Mouse (Mus musculus): ENCODE measurements around the gene Gkn1. TPM values are rescaled to one million over a fixed set of nuclear protein-coding genes. Genes with fewer than 3 reads are reported as not detected.

Gkn1 gene
- polyA plus RNA-seq, 1 experiment from 2014 or later = 0.66 TPM

DNA sequence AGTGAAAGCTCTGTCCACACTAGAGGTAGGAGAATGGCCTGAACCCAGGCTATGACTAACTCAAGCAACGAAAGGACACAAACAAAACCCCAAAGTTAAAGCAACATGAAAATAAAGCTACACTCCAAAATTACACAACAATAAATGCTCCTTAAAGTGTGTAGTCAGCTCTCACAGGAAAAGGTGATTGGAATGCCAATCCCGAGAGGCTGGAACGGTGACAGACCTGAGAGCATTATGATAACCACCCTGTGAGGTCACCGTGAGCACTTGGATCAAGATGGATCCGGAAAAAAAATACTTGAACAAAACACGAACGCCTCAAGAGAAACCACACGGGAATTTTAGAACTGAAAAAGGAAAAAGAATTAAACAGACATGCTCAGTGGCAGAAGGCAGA is 46.3 kb downstream of the Gkn1 start:
- H3K27ac ChIP-seq (ENCODE audit: low read depth) = no peak overlapping the region
- H3K4me2 ChIP-seq (ENCODE audit: low read length) = no peak overlapping the region
- 0 out of 2 replicates have a peak, but pooled peaks cover 14% of the 10 kb centered on the region for H3K36me3 ChIP-seq (ENCODE audit: control insufficient read depth, insufficient read depth, low read length)
- no peaks in the 10 kb centered on the region for H3K27me3 ChIP-seq (replicated peaks; ENCODE audit: control insufficient read depth, insufficient read depth, low read length)
- no peaks in the 10 kb centered on the region for H3K9me3 ChIP-seq (ENCODE audit: control insufficient read depth, low read length)
- H3K4me1 ChIP-seq (replicated peaks; ENCODE audit: control insufficient read depth, insufficient read depth, low read length) = no peaks in the 10 kb centered on the region
- no peak for DNase-seq (ENCODE audit: low spot score)
- no peak overlapping the region for H3K4me3 ChIP-seq (ENCODE audit: low read depth, low read length)
- WGBS = 91% methylated on average over 8 of the region's 8 CpGs
- no peak overlapping the region for H3K9ac ChIP-seq (ENCODE audit: low read length)
- ATAC-seq (replicated peaks; ENCODE audit: low FRiP score, low TSS enrichment, low read depth) = no peak

DNA sequence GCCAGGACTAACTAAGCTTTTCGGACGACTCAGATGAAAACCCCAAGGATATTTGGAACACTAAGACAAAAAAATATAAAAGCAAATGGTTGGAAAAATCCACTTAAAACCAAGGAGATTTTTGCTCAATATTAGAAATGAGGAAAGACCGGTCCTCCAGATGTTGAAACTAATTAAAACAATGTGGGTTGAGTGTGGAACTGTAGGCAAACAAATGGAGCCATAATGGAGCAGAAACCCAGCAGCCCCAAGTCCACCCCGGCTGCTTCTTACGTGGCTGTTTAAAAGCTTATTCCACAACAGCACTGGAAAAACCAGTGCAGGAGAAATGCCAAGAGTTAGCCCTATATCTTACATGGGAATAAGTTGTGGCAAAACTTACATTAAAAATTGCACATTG is 48.0 kb downstream of the Gkn1 start:
- Histone ChIP-seq H3K4me1 (replicated peaks; ENCODE audit: control insufficient read depth, insufficient read depth, low read length) (no peaks in the 10 kb centered on the region), H3K27ac (ENCODE audit: low read depth) (no peak overlapping the region), H3K27me3 (replicated peaks; ENCODE audit: control insufficient read depth, insufficient read depth, low read length) (no peaks in the 10 kb centered on the region), H3K4me2 (ENCODE audit: low read length) (no peak overlapping the region), H3K4me3 (ENCODE audit: low read depth, low read length) (no peak overlapping the region), H3K9ac (ENCODE audit: low read length) (no peak overlapping the region), H3K9me3 (ENCODE audit: control insufficient read depth, low read length) (no peaks in the 10 kb centered on the region), H3K36me3 (ENCODE audit: control insufficient read depth, insufficient read depth, low read length) (0 out of 2 replicates have a peak, but pooled peaks cover 9% of the 10 kb centered on the region)
- ATAC-seq (replicated peaks; ENCODE audit: low FRiP score, low TSS enrichment, low read depth) (no peak), DNase-seq (ENCODE audit: low spot score) (no peak)
- WGBS = 74% methylated on average over 5 of the region's 5 CpGs

DNA sequence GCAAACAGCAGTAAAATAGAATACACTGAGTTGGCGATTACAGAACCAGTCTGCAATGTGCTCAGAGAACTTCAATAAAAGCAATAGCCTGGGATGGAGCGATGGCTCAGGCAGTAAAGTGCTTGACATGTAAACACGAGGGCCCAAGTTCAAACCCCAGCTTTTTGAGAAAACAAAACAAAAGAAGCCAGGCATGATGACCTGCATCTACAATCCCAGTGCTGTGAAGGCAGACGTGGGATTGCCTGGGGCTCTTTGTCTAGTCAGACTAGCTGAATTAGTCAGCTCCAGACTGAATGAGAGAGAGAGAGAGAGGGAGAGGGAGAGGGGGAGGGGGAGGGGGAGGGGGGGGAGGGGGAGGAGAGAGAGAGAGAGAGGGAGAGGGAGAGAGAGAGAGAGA is 48.8 kb downstream of the Gkn1 start:
- Histone ChIP-seq H3K27ac (ENCODE audit: low read depth) (no peak overlapping the region), H3K9ac (ENCODE audit: low read length) (no peak overlapping the region), H3K9me3 (ENCODE audit: control insufficient read depth, low read length) (no peaks in the 10 kb centered on the region), H3K27me3 (replicated peaks; ENCODE audit: control insufficient read depth, insufficient read depth, low read length) (no peaks in the 10 kb centered on the region), H3K36me3 (ENCODE audit: control insufficient read depth, insufficient read depth, low read length) (0 out of 2 replicates have a peak, but pooled peaks cover 2% of the 10 kb centered on the region), H3K4me1 (replicated peaks; ENCODE audit: control insufficient read depth, insufficient read depth, low read length) (no peaks in the 10 kb centered on the region), H3K4me3 (ENCODE audit: low read depth, low read length) (no peak overlapping the region), H3K4me2 (ENCODE audit: low read length) (no peak overlapping the region)
- ATAC-seq (replicated peaks; ENCODE audit: low FRiP score, low TSS enrichment, low read depth) (no peak), DNase-seq (ENCODE audit: low spot score) (no peak)
- WGBS = 45% methylated on average over 4 of the region's 4 CpGs

Other genes starting within 250 kb of the Gkn1 start
- gene D6Ertd527e, start 246.2 kb downstream of the Gkn1 start, polyA plus RNA-seq (2014; fragmentation: Nextera tagmentation; extraction: Ambion mirVana) = 0.36 and 0.61 TPM in 2 replicates
- 8.5 and 9.2 TPM in 2 replicates for gene Antxr1, start 15.1 kb downstream of the Gkn1 start, polyA plus RNA-seq (2014; fragmentation: Nextera tagmentation; extraction: Ambion mirVana)
- gene Gkn2, start 22.4 kb upstream of the Gkn1 start, polyA plus RNA-seq (2014; fragmentation: Nextera tagmentation; extraction: Ambion mirVana) = 1.6 TPM in 1 of 2 replicates, not detected in the other
- gene Gkn3, start 38.0 kb upstream of the Gkn1 start, polyA plus RNA-seq (2014; fragmentation: Nextera tagmentation; extraction: Ambion mirVana) = 0.65 and 1.2 TPM in 2 replicates
- gene Bmp10, start 78.1 kb upstream of the Gkn1 start, polyA plus RNA-seq (2014; fragmentation: Nextera tagmentation; extraction: Ambion mirVana) = not detected in 2 replicates
- 2.7 and 3.0 TPM in 2 replicates for gene Arhgap25, start 182.3 kb upstream of the Gkn1 start, polyA plus RNA-seq (2014; fragmentation: Nextera tagmentation; extraction: Ambion mirVana)
- 2.1 and 2.5 TPM in 2 replicates for gene Prokr1, start 239.8 kb upstream of the Gkn1 start, polyA plus RNA-seq (2014; fragmentation: Nextera tagmentation; extraction: Ambion mirVana)